Mouse (Mus musculus): ENCODE results near the gene Cdr2. TPM values are rescaled to one million over a fixed set of nuclear protein-coding genes. Genes with fewer than 3 reads are reported as not detected.
"Not testable (repeated sequence)": the region's sequence is repeated elsewhere in the genome, so short reads cannot be mapped to it uniquely, and the experiment has no call there.

The Cdr2 gene
- polyA plus RNA-seq, 1 experiment from 2014 or later = 14.4 TPM

DNA sequence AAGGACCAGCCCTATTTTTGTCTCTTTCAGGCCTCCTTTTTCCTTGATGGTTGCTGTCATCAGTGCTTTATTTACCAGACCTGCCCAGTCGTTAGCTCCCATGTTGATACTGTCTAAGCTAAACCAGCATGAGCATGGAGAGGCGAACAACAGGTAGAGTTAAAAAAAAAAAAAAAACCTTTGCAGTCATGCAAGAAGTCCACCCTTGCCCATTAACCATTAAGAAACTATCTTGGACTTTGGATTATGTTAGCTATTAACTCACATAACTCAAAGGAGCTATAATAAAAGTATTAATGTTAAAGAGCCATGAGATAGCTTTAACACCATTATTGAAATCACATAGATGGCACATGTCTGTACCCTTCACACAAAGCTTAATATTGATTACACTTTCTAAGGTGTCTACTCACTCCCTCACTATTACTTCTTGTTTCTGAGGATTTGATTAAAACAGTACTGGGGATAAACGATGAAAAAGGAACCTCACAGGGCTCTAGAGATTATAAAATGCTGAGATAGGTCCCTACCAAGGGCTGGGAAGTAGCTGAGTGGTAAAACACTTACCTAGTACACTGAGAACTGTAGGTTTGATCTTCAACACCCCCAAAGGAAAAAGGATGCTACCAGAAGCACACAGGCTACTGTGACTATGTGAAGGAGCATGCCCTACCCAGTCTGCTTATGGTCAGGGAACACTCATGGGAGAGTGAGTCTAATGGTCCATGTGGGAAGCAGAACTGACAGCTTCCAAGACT, 18.1 kb upstream of the Cdr2 start:
- Histone ChIP-seq H3K36me3 (no peaks in the 10 kb centered on the region), H3K4me3 (no peak overlapping the region), H3K9me3 (no peaks in the 10 kb centered on the region), H3K4me1 (no peaks in the 10 kb centered on the region), H3K27me3 (ENCODE audit: insufficient read depth, poor library complexity, severe bottlenecking) (no peaks in the 10 kb centered on the region), H3K27ac (no peak overlapping the region)
- 64% methylated on average over 3 of the region's 3 CpGs for WGBS
- no peak for DNase-seq (ENCODE audit: low spot score)

- H3K4me1 ChIP-seq = no peaks in the 10 kb centered on the region
- H3K27ac ChIP-seq = no peak overlapping the region
- no peaks in the 10 kb centered on the region for H3K36me3 ChIP-seq
- 76% methylated on average over 2 of the region's 2 CpGs for WGBS
- H3K9me3 ChIP-seq = no peaks in the 10 kb centered on the region
- no peaks in the 10 kb centered on the region for H3K27me3 ChIP-seq (ENCODE audit: insufficient read depth, poor library complexity, severe bottlenecking)
- no peak overlapping the region for H3K4me3 ChIP-seq
- DNase-seq (ENCODE audit: low spot score) = no peak
Observed at GRCm38 (mm10) chr7:120999021-120999530, 17.0 kb upstream of the Cdr2 start.

DNA sequence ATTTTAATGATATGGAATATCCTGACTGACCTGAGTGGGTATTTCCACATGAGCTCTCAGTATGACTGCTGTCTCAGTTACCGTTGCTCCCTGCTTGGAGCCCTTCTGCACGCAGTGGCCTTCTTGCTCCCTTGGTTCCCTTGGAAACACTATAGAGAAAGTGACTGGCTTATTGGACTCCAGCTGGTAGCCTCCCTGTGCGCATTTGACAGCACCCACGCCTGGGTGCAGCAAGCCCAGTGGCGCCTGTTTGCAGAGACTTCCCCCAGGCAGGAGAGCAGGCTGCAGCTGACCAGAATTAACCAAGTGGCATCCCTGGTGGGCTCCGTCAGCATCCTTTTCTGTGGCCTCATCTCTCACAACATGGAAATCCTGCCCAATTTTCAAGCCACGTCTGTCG, 9.1 kb upstream of the Cdr2 start:
- DNase-seq (ENCODE audit: low spot score) = no peak
- Histone ChIP-seq H3K27me3 (ENCODE audit: insufficient read depth, poor library complexity, severe bottlenecking) (no peaks in the 10 kb centered on the region), H3K4me3 (no peak overlapping the region), H3K36me3 (no peaks in the 10 kb centered on the region), H3K9me3 (no peaks in the 10 kb centered on the region), H3K4me1 (no peaks in the 10 kb centered on the region), H3K27ac (no peak overlapping the region)
- 71% methylated on average over 8 of the region's 8 CpGs for WGBS

GRCm38 (mm10) chr7:120982968-120983367, 856 bp upstream of the Cdr2 start:
- WGBS = 5% methylated on average over 7 of the region's 7 CpGs
- Histone ChIP-seq H3K4me1 (peaks cover 17% of the 10 kb centered on the region; the same call in 1 of the 2 replicates), H3K27ac (peak overlapping the region; percentile 95), H3K27me3 (ENCODE audit: insufficient read depth, poor library complexity, severe bottlenecking) (no peaks in the 10 kb centered on the region), H3K36me3 (no peaks in the 10 kb centered on the region), H3K4me3 (peak overlapping the region; percentile 98), H3K9me3 (no peaks in the 10 kb centered on the region)
- DNase-seq (ENCODE audit: low spot score) = no peak

DNA sequence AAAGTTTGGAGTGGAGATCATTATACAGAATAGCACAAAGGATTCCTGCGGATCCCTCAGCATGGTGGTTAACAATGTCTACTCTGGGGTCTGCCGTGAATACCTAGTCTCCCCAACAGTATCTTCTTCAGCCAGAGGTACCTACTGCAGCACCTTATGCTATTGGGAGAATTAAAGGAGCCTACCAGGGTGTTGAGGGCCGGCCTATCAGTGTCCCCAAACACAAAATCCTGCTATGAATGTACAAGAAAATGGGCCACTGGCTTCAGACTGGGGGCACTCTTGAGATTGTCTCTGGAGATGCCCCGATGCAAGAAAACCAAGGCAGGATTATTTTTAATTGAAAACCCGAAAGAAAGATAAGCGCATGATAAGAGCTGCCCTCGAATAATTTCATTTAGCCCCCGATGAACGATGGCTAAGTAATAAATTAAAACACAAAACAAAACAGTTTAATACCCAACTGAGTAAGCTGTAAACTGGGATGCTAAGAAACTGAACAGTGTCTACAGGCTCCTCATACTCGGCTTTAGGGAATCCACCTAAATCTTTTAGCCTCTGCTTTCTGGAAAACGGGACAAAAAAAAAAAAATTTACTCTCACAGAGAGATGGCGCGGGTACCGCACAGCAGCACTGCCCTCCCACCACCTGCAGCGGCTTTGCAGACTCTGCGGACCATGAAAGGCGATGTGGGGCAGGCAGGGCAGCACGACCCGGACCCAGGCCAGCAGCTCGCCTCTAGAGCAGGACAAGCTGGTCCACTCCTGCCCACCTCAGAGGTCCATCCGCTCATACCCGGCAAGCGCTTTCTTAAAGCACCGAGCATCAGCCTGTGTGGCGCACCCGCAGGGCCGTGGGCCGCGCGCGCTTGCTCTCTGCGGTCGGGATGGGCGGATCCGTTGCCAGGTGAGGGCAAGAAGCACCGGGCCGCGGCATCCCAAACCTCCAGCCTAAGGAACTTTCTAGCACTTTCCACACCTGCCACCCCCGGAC, 884 bp downstream of the Cdr2 start:
- Histone ChIP-seq H3K4me3 (peak overlapping the region; percentile 98), H3K27ac (peak overlapping the region; percentile 95), H3K4me1 (peaks cover 18% of the 10 kb centered on the region), H3K9me3 (no peaks in the 10 kb centered on the region), H3K27me3 (ENCODE audit: insufficient read depth, poor library complexity, severe bottlenecking) (no peaks in the 10 kb centered on the region), H3K36me3 (no peaks in the 10 kb centered on the region)
- 5% methylated on average over 39 of the region's 39 CpGs for WGBS
- peak; percentile 85 for DNase-seq (ENCODE audit: low spot score)

DNA sequence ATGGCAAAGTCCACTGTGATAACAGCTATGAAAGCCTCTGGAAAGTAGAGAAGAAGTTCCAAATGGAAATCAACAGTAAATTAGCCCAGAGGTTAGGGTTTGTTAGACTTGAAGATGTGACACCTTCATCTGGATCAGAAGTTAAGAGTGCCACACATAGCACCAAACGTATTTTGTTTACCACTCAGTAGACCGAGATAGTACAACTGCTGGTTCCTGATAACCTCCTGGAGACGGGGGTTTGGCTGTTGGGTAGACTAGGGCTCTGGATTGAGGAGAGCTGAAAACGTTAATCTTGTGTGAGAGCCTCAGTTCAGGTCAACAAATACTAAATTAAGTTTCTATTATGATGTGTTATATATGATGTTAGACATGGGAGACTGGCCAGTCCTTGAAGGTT, 2.1 kb downstream of the Cdr2 start:
- WGBS = 45% methylated on average over 4 of the region's 4 CpGs
- Histone ChIP-seq H3K27me3 (ENCODE audit: insufficient read depth, poor library complexity, severe bottlenecking) (no peaks in the 10 kb centered on the region), H3K9me3 (no peaks in the 10 kb centered on the region), H3K27ac (peak overlapping the region; percentile 23; the same call in 1 of the 2 replicates), H3K4me1 (peaks cover 23% of the 10 kb centered on the region), H3K4me3 (peak overlapping the region; percentile 98; the same call in 1 of the 2 replicates), H3K36me3 (no peaks in the 10 kb centered on the region)
- DNase-seq (ENCODE audit: low spot score) = no peak

DNA sequence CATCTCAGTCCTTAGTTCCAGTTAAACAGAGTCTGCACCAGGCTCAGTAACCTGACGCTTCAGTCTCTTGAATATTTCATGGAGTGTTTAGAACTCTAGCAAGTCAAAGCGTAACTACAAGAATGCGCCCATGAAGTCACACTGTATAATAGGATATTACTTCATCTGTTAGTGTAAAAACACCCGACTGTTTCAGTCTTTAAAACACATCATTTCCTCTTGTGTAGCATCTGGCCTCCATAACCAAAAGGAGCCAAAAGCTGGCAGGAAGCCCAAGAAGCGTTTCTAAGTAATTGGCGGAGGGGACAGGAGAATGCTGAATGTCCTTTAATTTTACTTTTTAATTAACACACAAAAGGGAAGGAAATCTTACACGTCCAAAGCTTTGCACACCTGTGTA, 5.0 kb downstream of the Cdr2 start:
- Histone ChIP-seq H3K27ac (no peak overlapping the region), H3K4me1 (peaks cover 24% of the 10 kb centered on the region)
- no peak for DNase-seq (ENCODE audit: low spot score)

GRCm38 (mm10) chr7:120974001-120974400, 8.1 kb downstream of the Cdr2 start:
- Histone ChIP-seq H3K9me3 (no peaks in the 10 kb centered on the region), H3K27ac (no peak overlapping the region), H3K27me3 (ENCODE audit: insufficient read depth, poor library complexity, severe bottlenecking) (no peaks in the 10 kb centered on the region), H3K36me3 (peaks cover 3% of the 10 kb centered on the region; the same call in 1 of the 2 replicates), H3K4me3 (no peak overlapping the region), H3K4me1 (peaks cover 24% of the 10 kb centered on the region)
- 80% methylated on average over 3 of the region's 3 CpGs for WGBS
- DNase-seq (ENCODE audit: low spot score) = no peak

More for the DNA sequence above, 5.0 kb downstream of the Cdr2 start:
- WGBS = 68% methylated on average over 7 of the region's 7 CpGs
- H3K9me3 ChIP-seq = no peaks in the 10 kb centered on the region
- no peaks in the 10 kb centered on the region for H3K36me3 ChIP-seq
- no peak overlapping the region for H3K4me3 ChIP-seq
- no peaks in the 10 kb centered on the region for H3K27me3 ChIP-seq (ENCODE audit: insufficient read depth, poor library complexity, severe bottlenecking)

GRCm38 (mm10) chr7:120972471-120972870, 9.6 kb downstream of the Cdr2 start:
- not testable (repeated sequence) for DNase-seq (ENCODE audit: low spot score); H3K4me3 ChIP-seq; H3K9me3 ChIP-seq; H3K27ac ChIP-seq; H3K27me3 ChIP-seq (ENCODE audit: insufficient read depth, poor library complexity, severe bottlenecking)
- Histone ChIP-seq H3K36me3 (peaks cover 14% of the 10 kb centered on the region), H3K4me1 (peaks cover 23% of the 10 kb centered on the region)
- WGBS = 82% methylated on average over 2 of the region's 2 CpGs

DNA sequence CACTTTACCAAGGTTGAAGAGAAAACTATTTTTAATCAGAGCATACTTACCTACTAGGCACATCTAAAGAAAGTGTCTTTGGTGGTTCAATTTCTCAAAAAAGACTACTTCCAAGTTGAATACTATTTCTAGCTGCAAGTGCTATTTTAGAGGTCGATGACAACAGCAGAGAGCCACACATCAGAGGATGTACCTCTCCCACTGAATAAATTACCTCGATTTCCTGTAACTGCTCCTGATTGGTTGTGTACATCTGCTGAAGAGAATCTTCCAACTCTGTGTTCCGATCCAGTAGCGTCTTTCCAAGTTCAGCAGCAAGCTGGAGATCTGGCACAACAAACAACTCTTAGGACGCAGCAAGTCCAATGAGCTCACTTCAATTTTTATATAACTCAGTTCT, 12.0 kb downstream of the Cdr2 start:
- Histone ChIP-seq H3K36me3 (peaks cover 14% of the 10 kb centered on the region), H3K4me1 (peaks cover 17% of the 10 kb centered on the region), H3K4me3 (no peak overlapping the region), H3K27ac (no peak overlapping the region), H3K27me3 (ENCODE audit: insufficient read depth, poor library complexity, severe bottlenecking) (no peaks in the 10 kb centered on the region), H3K9me3 (no peaks in the 10 kb centered on the region)
- WGBS = 82% methylated on average over 5 of the region's 5 CpGs
- no peak for DNase-seq (ENCODE audit: low spot score)

DNA sequence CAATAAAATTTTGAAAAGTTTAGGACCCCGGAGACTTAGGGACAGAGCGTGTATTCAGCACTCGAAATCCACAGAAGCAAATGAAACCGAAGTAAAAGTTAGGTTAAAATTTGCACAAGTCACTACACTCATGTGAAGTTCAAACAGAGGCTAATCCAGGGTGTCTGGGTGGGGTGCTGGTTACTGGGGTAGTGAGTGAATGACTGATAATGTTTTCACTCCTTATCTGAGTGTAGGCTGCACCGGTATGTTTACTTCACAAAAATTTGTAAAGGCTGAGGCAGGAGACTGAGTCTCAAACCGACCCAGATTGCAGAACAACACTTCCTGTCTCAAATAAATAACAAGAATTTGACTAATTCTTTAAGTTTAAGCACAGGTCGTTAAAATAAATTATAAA, 12.9 kb downstream of the Cdr2 start:
- H3K4me3 ChIP-seq = no peak overlapping the region
- no peaks in the 10 kb centered on the region for H3K9me3 ChIP-seq
- 71% methylated on average over 7 of the region's 7 CpGs for WGBS
- no peak overlapping the region for H3K27ac ChIP-seq
- H3K4me1 ChIP-seq = peaks cover 12% of the 10 kb centered on the region
- no peaks in the 10 kb centered on the region for H3K27me3 ChIP-seq (ENCODE audit: insufficient read depth, poor library complexity, severe bottlenecking)
- DNase-seq (ENCODE audit: low spot score) = no peak
- H3K36me3 ChIP-seq = peaks cover 14% of the 10 kb centered on the region

- Histone ChIP-seq H3K27ac (no peak overlapping the region), H3K36me3 (peaks cover 37% of the 10 kb centered on the region), H3K4me1 (0 out of 2 replicates have a peak, but pooled peaks cover 3% of the 10 kb centered on the region), H3K27me3 (ENCODE audit: insufficient read depth, poor library complexity, severe bottlenecking) (no peaks in the 10 kb centered on the region), H3K4me3 (no peak overlapping the region), H3K9me3 (no peaks in the 10 kb centered on the region)
- DNase-seq (ENCODE audit: low spot score) = no peak
- 88% methylated on average over 5 of the region's 5 CpGs for WGBS
Observed at GRCm38 (mm10) chr7:120963126-120963525, 19.0 kb downstream of the Cdr2 start.

DNA sequence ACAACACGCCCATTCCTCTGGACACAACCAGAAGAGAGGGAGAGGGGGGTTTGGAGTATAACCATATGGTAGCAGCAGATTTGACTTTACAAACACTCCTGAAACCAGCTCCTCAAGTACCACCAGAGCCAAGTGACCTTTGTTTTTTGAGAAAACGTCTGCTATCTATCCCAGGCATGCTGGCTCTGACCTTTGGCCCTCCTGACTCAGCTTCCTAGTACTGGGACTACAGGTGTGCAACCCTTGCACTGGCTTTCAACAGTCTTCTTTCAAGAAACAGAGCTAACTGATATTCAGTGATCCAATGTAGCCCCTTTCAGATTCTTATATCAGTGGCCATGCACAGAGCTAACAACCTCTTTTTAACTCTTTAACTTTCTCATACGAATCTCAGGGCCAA, 20.2 kb downstream of the Cdr2 start:
- H3K4me1 ChIP-seq = 0 out of 2 replicates have a peak, but pooled peaks cover 3% of the 10 kb centered on the region
- 57% methylated on average over 3 of the region's 3 CpGs for WGBS
- H3K36me3 ChIP-seq = peaks cover 43% of the 10 kb centered on the region
- no peaks in the 10 kb centered on the region for H3K9me3 ChIP-seq
- no peak for DNase-seq (ENCODE audit: low spot score)
- H3K4me3 ChIP-seq = no peak overlapping the region
- H3K27ac ChIP-seq = no peak overlapping the region
- no peaks in the 10 kb centered on the region for H3K27me3 ChIP-seq (ENCODE audit: insufficient read depth, poor library complexity, severe bottlenecking)
